Mouse (Mus musculus) fat pad, adult 2 months (tissue): ENCODE results near the gene Mrpl54.

ENCODE experiments used
- DNase-seq: peaks from one replicate; pipeline ENCODE4 v3.0.0-alpha.2; 2011; ENCODE audit warnings: low read depth, low spot score; ENCODE audit errors: extremely low read depth

Gene Mrpl54

GRCm38 (mm10) chr10:81268056-81268455 lies 1.3 kb upstream of the Mrpl54 start:
- no peak for DNase-seq

GRCm38 (mm10) chr10:81265540-81265939 lies 1.2 kb downstream of the Mrpl54 start:
- DNase-seq: no peak

- no peak for DNase-seq
Measured at GRCm38 (mm10) chr10:81261025-81261424, 5.7 kb downstream of the Mrpl54 start.

- DNase-seq: no peak
Measured at GRCm38 (mm10) chr10:81259225-81259884, 7.4 kb downstream of the Mrpl54 start.

- no peak for DNase-seq
Measured at GRCm38 (mm10) chr10:81257158-81258039, 9.3 kb downstream of the Mrpl54 start.

- DNase-seq: no peak
Measured at GRCm38 (mm10) chr10:81254886-81255285, 11.8 kb downstream of the Mrpl54 start.

- DNase-seq: no peak
Measured at GRCm38 (mm10) chr10:81252424-81253419, 14.0 kb downstream of the Mrpl54 start, which contains the start of gene Matk. TSS of gene Matk (plus strand) at chr10:81252935.

GRCm38 (mm10) chr10:81249442-81249841 lies 17.3 kb downstream of the Mrpl54 start:
- DNase-seq: no peak

- no peak for DNase-seq
Measured at GRCm38 (mm10) chr10:81247804-81248203, 18.9 kb downstream of the Mrpl54 start.

- no peak for DNase-seq
Measured at GRCm38 (mm10) chr10:81245166-81245565, 21.6 kb downstream of the Mrpl54 start.

GRCm38 (mm10) chr10:81244595-81244994 lies 22.1 kb downstream of the Mrpl54 start:
- DNase-seq: no peak

GRCm38 (mm10) chr10:81244146-81244545 lies 22.6 kb downstream of the Mrpl54 start:
- DNase-seq: no peak

- no peak for DNase-seq
Measured at GRCm38 (mm10) chr10:81242021-81242420, 24.7 kb downstream of the Mrpl54 start.

- DNase-seq: no peak
Measured at GRCm38 (mm10) chr10:81240876-81241275, 25.9 kb downstream of the Mrpl54 start.

GRCm38 (mm10) chr10:81238618-81239017 lies 28.1 kb downstream of the Mrpl54 start:
- no peak for DNase-seq

GRCm38 (mm10) chr10:81236471-81237268 lies 30.1 kb downstream of the Mrpl54 start:
- DNase-seq: no peak

GRCm38 (mm10) chr10:81234206-81234605 lies 32.5 kb downstream of the Mrpl54 start:
- DNase-seq: no peak

GRCm38 (mm10) chr10:81233226-81233585 lies 33.5 kb downstream of the Mrpl54 start:
- DNase-seq: no peak

- DNase-seq: peak; percentile 33
Measured at GRCm38 (mm10) chr10:81232580-81233225, 34.0 kb downstream of the Mrpl54 start, which contains the start of gene Zfr2. TSS of gene Zfr2 (plus strand) at chr10:81233155.

- no peak for DNase-seq
Measured at GRCm38 (mm10) chr10:81231436-81231835, 35.3 kb downstream of the Mrpl54 start.
